Mouse (Mus musculus) neural tube, embryonic 14.5 days (tissue): ENCODE results near the gene Mtg2. TPM values are rescaled to one million over a fixed set of nuclear protein-coding genes. Genes with fewer than 3 reads are reported as not detected.

ENCODE experiments used
- ATAC-seq: fragments of 200-750 bp; cut with Nextera tagmentation; 2 replicates; pipeline ENCODE4 v1.8.0; 2017; ENCODE audit warnings: low read depth, mild to moderate bottlenecking, moderate TSS enrichment, moderate library complexity
- H3K27ac ChIP-seq: fragments of 300-500 bp; sonication (generic); 2 replicates; pipeline ENCODE4 v1.5.1; 2014; ENCODE audit warnings: low read depth, mild to moderate bottlenecking, control low read depth, low read length, moderate library complexity, mixed read lengths
- H3K27me3 ChIP-seq: fragments of 300-500 bp; sonication (generic); 2 replicates; pipeline ENCODE4 v1.6.1; 2014; ENCODE audit warnings: low read length; ENCODE audit not compliant: control insufficient read depth, insufficient read depth
- H3K36me3 ChIP-seq: fragments of 300-500 bp; sonication (generic); 2 replicates; pipeline ENCODE4 v1.6.1; 2014; ENCODE audit warnings: low read length, mixed read lengths; ENCODE audit not compliant: control insufficient read depth, insufficient read depth
- H3K4me1 ChIP-seq: fragments of 300-500 bp; sonication (generic); 2 replicates; pipeline ENCODE4 v1.6.1; 2014; ENCODE audit warnings: low read length; ENCODE audit not compliant: control insufficient read depth, insufficient read depth
- H3K4me2 ChIP-seq: fragments of 300-500 bp; sonication (generic); 2 replicates; pipeline ENCODE4 v1.6.1; 2014; ENCODE audit warnings: mild to moderate bottlenecking, low read depth, low read length, control low read depth
- H3K4me3 ChIP-seq: fragments of 300-500 bp; sonication (generic); 2 replicates; pipeline ENCODE4 v1.5.1; 2014; ENCODE audit warnings: low read depth, low read length, control low read depth, mixed read lengths
- H3K9ac ChIP-seq: fragments of 300-500 bp; sonication (generic); replicated peaks from 2 replicates; pipeline ENCODE4 v1.6.1; 2014; ENCODE audit warnings: low read depth, mild to moderate bottlenecking, control low read depth, low read length, mixed read lengths
- H3K9me3 ChIP-seq: fragments of 300-500 bp; sonication (generic); 2 replicates; pipeline ENCODE4 v1.6.1; 2016; ENCODE audit warnings: low read length; ENCODE audit not compliant: control insufficient read depth
- WGBS: fragments of 180-500 bp; shearing (Covaris S2); extraction: QIAGEN DNeasy Blood & Tissue Kit; methylation state at CpG from one replicate; pipeline ENCODE4 v1.1.7; 2014; 5-methylcytosine and 5-hydroxymethylcytosine counted together
- polyA plus RNA-seq: library from polyadenylated mRNA; unstranded; fragments of >200 nt; fragmentation: Nextera tagmentation; extraction: Ambion mirVana; gene quantifications from 2 replicates; pipeline ENCODE4 v1.2.1, GENCODE M21; 2014

The Mtg2 gene
- 33.3 and 34.2 TPM in 2 replicates for polyA plus RNA-seq

DNA sequence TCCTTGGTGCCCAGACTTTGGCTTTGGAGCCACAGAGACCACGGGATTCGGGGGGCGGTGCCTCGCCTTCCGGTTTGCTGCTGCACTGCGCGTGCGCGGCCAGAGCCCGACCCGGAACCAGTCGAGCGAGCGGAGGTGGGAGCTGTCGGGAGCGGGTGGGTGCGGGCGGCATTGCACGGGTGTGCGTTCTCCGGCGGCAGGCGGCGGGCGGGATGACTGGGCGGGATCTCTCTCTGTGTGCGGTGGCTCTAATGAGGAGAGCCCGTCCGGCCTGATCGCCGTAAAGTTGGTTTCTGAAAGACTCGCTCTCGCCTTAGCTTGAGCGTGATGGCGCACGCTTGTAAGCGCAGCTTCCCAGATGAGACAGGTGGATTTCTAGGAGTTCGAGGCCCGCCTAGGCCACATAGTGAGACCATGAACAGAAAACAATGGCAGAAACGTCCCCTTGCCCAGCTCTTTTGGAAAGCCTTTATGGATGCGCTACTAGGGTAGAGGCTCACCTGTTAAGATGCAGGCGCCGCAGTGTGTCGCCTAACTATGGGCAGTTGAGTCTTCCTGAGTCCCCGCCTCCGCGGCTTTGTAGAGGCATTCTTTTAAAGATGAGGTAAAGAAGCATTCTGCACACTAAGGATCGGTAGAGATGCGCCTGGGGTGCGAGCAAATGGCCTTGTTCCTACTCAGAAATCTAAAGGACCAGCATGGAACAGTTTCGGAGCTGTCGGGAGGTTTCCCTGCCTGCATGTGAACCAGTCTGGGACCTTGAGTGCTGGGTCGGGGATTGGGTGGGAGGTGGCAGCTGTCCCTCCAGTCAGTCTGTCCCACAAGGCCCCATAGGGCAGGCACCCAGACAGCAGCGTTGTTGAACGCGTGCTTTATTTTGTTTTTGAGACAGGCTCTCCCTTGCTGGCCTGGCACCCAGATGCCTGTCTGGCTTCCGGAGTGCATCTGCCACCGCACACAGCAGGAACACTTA lies at the start of gene Mtg2:
TSS of gene Mtg2 (plus strand) at position 108 of the 973 bp plus-strand sequence.
- H3K4me3 ChIP-seq = peak within 1 kb of the TSS; percentile 68
- H3K9me3 ChIP-seq = no peaks in the 10 kb centered on the region
- no peaks in the 10 kb centered on the region for H3K27me3 ChIP-seq
- 4% methylated on average over 58 of the region's 58 CpGs for WGBS
- peak within 1 kb of the TSS; percentile 73 for H3K4me2 ChIP-seq
- peak within 1 kb of the TSS; percentile 86 for H3K27ac ChIP-seq
- peaks cover 8% of the 10 kb centered on the region; the same call in 1 of the 2 replicates for H3K36me3 ChIP-seq
- peak within 1 kb of the TSS; percentile 69 for H3K9ac ChIP-seq
- peak; percentile 96 for ATAC-seq
- H3K4me1 ChIP-seq = peaks cover 9% of the 10 kb centered on the region; the same call in 1 of the 2 replicates

DNA sequence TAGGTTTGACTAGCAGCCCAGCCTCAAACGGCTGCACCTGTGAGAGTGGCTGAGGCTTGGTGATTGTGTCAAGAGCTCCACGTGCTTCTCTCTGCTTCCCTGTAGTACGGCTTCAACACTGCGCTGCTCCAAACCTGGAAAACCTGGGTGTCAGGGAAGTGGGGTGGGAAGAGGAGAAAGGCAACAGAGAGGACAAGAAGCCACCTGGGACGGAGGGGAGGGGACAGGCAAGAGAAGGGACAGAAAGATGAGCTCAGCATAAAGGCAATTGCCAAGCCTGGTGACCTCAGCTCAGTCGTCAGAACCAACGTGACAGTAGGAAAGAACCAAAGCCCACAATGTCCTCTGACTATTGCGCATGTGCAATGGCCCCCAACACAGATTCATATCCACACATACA lies 49.5 kb upstream of the Mtg2 start:
- Histone ChIP-seq H3K27ac (no peak overlapping the region), H3K4me2 (no peak overlapping the region), H3K9me3 (no peaks in the 10 kb centered on the region), H3K27me3 (no peaks in the 10 kb centered on the region), H3K4me3 (no peak overlapping the region), H3K36me3 (no peaks in the 10 kb centered on the region), H3K9ac (no peak overlapping the region), H3K4me1 (peaks cover under 1% of the 10 kb centered on the region)
- ATAC-seq = no peak
- WGBS = 83% methylated on average over 8 of the region's 8 CpGs

DNA sequence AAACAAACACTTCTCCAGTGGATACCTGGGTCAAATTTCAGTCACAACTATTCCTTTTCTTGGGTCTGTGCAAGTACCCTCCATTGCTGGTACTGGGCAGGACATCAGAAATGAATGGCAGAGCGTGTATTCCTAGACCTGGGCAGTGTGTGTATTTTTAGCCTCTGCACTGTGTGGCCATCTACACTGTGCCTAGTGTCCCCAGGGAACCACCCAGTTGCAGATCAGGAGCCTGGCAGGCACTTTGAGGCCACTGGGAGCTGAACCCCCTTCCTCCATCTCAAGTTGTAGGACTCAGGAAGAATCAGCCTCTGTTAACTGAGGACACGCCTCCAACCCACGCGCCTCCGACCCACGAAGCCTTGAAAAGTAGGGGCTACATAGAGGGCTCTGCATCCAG lies 47.6 kb upstream of the Mtg2 start:
- Histone ChIP-seq H3K9me3 (no peaks in the 10 kb centered on the region), H3K4me3 (no peak overlapping the region), H3K36me3 (peaks cover 4% of the 10 kb centered on the region; the same call in 1 of the 2 replicates), H3K4me1 (peaks cover 19% of the 10 kb centered on the region), H3K4me2 (no peak overlapping the region), H3K27me3 (no peaks in the 10 kb centered on the region), H3K27ac (no peak overlapping the region), H3K9ac (no peak overlapping the region)
- ATAC-seq = no peak
- WGBS = 65% methylated on average over 6 of the region's 6 CpGs

DNA sequence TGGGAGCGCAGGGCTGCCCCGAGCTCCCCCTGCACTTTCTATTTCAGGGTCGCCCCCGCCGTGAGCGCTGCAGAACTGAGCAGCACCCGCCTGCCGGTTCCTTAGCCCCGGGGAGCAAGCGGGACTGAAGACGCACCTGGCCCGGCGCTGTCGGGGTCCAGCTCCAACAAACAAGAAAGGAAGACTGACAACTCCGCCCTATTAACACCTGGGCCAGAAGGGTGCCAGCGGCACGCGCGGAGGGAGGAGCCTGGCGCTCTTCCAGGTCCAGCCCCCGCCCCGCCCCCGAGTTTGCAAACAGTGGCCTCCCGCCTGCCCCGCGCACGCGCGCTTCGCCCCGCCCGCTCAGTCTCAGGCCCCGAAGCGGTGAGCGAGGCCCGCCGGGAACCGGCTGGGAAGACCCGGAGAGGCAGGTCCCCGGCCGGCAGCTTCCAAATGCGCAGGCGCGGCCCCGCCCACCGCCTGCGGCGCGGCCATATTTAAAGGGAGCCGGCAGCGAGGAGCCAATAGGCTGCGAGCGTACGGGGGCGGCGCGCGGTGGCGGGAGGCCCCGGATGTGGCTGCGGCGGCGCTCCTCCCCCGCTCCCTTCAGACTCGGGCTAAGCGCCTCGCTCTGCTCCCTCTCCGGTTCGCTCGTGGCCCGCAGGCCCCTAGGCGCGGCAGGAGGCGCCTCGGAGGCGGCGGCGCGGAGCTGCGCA lies 45.8 kb upstream of the Mtg2 start, which contains the start of gene Lsm14b:
TSS of gene Lsm14b (plus strand) at position 587 of the 698 bp plus-strand sequence.
- peak within 1 kb of the TSS; percentile 99 for H3K4me2 ChIP-seq
- H3K27me3 ChIP-seq = no peaks in the 10 kb centered on the region
- peaks cover 16% of the 10 kb centered on the region; the same call in 1 of the 2 replicates for H3K36me3 ChIP-seq
- H3K9me3 ChIP-seq = no peaks in the 10 kb centered on the region
- H3K4me3 ChIP-seq = peak within 1 kb of the TSS; percentile 96
- peak; percentile 96 for ATAC-seq
- H3K27ac ChIP-seq = peak within 1 kb of the TSS; percentile 97
- peaks cover 31% of the 10 kb centered on the region for H3K4me1 ChIP-seq
- 1% methylated on average over 54 of the region's 80 CpGs for WGBS
- peak within 1 kb of the TSS; percentile 96 for H3K9ac ChIP-seq

DNA sequence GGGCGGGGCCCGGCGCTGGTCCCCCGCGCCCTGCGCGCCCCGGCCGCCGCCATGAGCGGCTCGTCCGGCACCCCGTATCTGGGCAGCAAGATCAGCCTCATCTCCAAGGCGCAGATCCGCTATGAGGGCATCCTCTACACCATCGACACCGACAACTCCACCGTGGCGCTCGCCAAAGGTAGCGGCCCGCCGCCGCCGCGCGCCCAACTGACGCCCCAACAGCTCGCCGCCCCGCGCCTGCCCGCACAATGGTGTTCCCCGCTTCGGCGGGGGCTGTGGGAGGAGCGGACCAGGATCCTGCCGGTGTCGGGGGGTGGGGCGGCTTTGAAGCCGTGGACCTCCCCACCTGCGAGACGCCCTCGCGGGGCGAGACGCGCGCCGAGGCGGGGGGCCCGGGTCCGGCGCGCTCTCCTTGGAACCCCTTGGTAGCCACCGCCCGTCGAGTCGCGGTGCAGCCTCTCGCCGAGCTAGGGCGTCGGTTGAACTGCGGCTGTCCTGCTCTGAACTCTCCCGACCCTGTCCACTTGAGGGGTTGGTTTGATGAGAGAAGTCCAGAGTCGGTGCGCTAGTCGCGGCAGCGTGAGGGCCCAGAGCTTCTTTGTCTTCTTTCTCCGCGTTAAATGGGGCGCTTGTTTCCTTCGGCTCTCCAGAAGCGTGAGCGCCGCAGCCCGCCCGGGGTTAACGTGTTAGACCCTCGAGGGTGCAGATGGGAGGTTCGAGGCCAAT lies 45.1 kb upstream of the Mtg2 start:
- H3K9me3 ChIP-seq = no peaks in the 10 kb centered on the region

DNA sequence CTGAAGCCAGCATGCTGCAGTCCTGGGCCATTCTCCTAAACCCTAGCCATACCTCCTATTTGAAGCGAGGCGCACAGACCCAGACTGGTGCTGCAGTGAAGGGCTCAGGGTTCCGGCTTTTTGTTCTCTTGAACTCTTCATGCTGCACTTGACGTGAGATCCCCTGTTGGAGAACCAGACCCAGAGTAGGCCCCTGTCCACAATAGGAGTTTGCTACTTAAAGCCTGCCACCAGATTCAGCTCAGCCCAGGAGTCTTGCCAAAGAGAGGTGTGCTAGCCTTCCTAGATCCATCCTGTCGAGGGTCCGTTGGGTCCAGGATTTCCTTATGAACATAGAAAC lies 44.6 kb upstream of the Mtg2 start:
- 2% methylated on average over 6 of the region's 6 CpGs for WGBS
- ATAC-seq = no peak

More for the DNA sequence above, 45.1 kb upstream of the Mtg2 start:
- ATAC-seq = no peak; the same call in 1 of the 2 replicates
- H3K4me2 ChIP-seq = peak overlapping the region; percentile 99
- H3K36me3 ChIP-seq = peaks cover 22% of the 10 kb centered on the region
- peak overlapping the region; percentile 97 for H3K27ac ChIP-seq
- peak overlapping the region; percentile 96 for H3K4me3 ChIP-seq
- WGBS = under 1% methylated on average over 64 of the region's 84 CpGs
- H3K27me3 ChIP-seq = no peaks in the 10 kb centered on the region
- peak overlapping the region; percentile 96 for H3K9ac ChIP-seq
- peaks cover 31% of the 10 kb centered on the region for H3K4me1 ChIP-seq

DNA sequence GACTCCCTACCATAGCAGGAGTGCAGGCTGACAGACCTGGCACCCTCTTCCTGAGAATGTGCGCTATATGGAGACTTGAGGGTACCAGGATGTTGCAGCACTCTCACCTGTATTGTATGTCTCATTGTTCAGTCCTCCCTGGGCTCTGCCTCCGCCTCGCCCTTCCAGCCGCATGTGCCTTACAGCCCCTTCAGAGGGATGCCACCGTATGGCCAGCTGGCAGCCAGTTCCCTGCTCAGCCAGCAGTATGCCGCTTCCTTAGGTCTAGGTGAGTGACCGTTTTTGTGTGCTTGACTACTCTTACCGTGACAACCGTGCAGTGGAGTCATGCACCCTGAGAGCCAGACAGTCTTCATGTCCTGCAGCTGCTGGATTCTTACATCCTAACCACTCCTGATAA lies 42.6 kb upstream of the Mtg2 start:
- peaks cover 47% of the 10 kb centered on the region for H3K36me3 ChIP-seq

More for the DNA sequence above, 44.6 kb upstream of the Mtg2 start:
- Histone ChIP-seq H3K9ac (peak overlapping the region; percentile 96), H3K4me1 (peaks cover 31% of the 10 kb centered on the region), H3K4me2 (peak overlapping the region; percentile 99), H3K4me3 (peak overlapping the region; percentile 96), H3K9me3 (no peaks in the 10 kb centered on the region), H3K27me3 (no peaks in the 10 kb centered on the region), H3K27ac (peak overlapping the region; percentile 97), H3K36me3 (peaks cover 27% of the 10 kb centered on the region)

DNA sequence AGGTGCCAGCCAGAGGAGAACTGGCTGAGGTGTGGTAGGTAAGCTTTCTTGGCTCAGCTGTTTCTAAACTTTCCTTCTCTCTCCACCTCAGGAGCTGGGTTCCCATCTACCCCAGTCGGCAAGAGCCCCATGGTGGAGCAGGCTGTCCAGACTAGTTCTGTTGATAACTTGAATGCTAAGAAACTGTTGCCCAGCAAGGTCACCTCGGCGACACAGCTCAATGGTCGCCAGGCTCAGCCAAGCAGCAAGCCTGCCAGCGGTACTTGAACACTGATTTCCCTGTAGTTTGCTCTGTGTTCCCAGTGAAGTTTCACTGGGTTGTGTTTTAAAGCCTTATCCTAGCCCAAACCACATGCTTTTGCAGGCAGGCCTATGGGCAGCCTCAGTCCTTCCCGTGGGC lies 39.1 kb upstream of the Mtg2 start:
- H3K9ac ChIP-seq = no peak overlapping the region

More for the DNA sequence above, 42.6 kb upstream of the Mtg2 start:
- Histone ChIP-seq H3K4me3 (peak overlapping the region; percentile 96; the same call in 1 of the 2 replicates), H3K27me3 (no peaks in the 10 kb centered on the region), H3K9me3 (no peaks in the 10 kb centered on the region), H3K4me1 (peaks cover 31% of the 10 kb centered on the region), H3K27ac (no peak overlapping the region), H3K9ac (peak overlapping the region; percentile 37; the same call in 1 of the 2 replicates), H3K4me2 (peak overlapping the region; percentile 99)
- no peak for ATAC-seq
- WGBS = 77% methylated on average over 9 of the region's 9 CpGs

More for the DNA sequence above, 39.1 kb upstream of the Mtg2 start:
- WGBS = 88% methylated on average over 6 of the region's 6 CpGs
- Histone ChIP-seq H3K9me3 (no peaks in the 10 kb centered on the region), H3K36me3 (peaks cover 79% of the 10 kb centered on the region), H3K4me3 (no peak overlapping the region), H3K27me3 (no peaks in the 10 kb centered on the region), H3K27ac (no peak overlapping the region), H3K4me2 (no peak overlapping the region), H3K4me1 (peaks cover 27% of the 10 kb centered on the region)
- ATAC-seq = no peak
